Mouse (Mus musculus) CH12.LX (cell line): ENCODE measurements at regions not wholly inside any gene's neighbourhood (a gene's known extent, or its start where the extent isn't known, plus 50 kb on each side); places are given as distances from the start of the nearest gene placed in this dataset.

Experiments used
- BHLHE40 ChIP-seq: IDR thresholded peaks from 2 replicates; pipeline ENCODE4 v1.6.1; 2011; ENCODE audit warnings: mild to moderate bottlenecking, low read depth, low read length, improper control_type of control experiment
- EP300 ChIP-seq: IDR thresholded peaks from 2 replicates; pipeline ENCODE4 v1.6.1; 2011; ENCODE audit warnings: low read length, improper control_type of control experiment
- ETS1 ChIP-seq: conservative IDR thresholded peaks from 2 replicates; pipeline ENCODE4 v1.6.1; 2012; ENCODE audit warnings: low read depth, mild to moderate bottlenecking, inconsistent platforms, low read length, improper control_type of control experiment, moderate library complexity
- JUND ChIP-seq: conservative IDR thresholded peaks from 2 replicates; pipeline ENCODE4 v1.6.1; 2011; ENCODE audit warnings: low read depth, low read length, improper control_type of control experiment
- MAX ChIP-seq: IDR thresholded peaks from 2 replicates; pipeline ENCODE4 v1.6.1; 2011; ENCODE audit warnings: low read length, improper control_type of control experiment
- MEF2A ChIP-seq: IDR thresholded peaks from 2 replicates; pipeline ENCODE4 v1.6.1; 2014; ENCODE audit warnings: low read depth, mild to moderate bottlenecking, inconsistent platforms, low read length, improper control_type of control experiment, borderline replicate concordance
- NRF1 ChIP-seq: IDR thresholded peaks from 2 replicates; pipeline ENCODE4 v1.6.1; 2014; ENCODE audit warnings: low read depth, mild to moderate bottlenecking, inconsistent platforms, low read length, improper control_type of control experiment, moderate library complexity
- POLR2A ChIP-seq: IDR thresholded peaks from 2 replicates; pipeline ENCODE4 v1.6.1; 2011; ENCODE audit warnings: low read depth, mild to moderate bottlenecking, improper control_type of control experiment, low read length
- RAD21 ChIP-seq: IDR thresholded peaks from 2 replicates; pipeline ENCODE4 v1.6.1; 2011; ENCODE audit warnings: low read depth, mild to moderate bottlenecking, low read length, improper control_type of control experiment, moderate library complexity
- TCF12 ChIP-seq: IDR thresholded peaks from 2 replicates; pipeline ENCODE4 v1.6.1; 2014; ENCODE audit warnings: low read depth, mild to moderate bottlenecking, inconsistent platforms, low read length, improper control_type of control experiment

DNA sequence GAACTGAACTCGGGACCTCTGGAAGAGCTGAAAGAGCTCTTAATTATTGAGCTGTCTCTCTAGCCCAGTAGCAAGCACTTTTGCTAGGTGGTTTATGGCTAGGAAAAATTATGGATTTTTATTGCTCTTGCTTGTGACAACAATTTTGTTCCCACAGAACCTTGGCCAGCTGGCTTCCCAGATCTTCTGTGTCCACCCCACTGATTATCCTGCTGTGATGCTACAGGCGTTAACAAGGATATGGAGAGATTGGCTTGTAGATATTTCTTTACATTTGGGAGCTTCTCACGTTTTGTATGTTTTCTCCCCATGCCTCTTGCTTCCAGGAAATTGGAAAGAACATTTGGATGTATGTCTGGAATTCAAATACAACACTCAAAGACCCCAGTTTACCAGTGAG is 1008.6 kb downstream of the Synb start:
- TF ChIP-seq MEF2A: no peak
- no peak for TF ChIP-seq ETS1
- TF ChIP-seq RAD21: no peak
- TF ChIP-seq POLR2A: no peak
- TF ChIP-seq NRF1: no peak
- no peak for TF ChIP-seq EP300
- TF ChIP-seq TCF12: no peak
- TF ChIP-seq BHLHE40: no peak
- TF ChIP-seq MAX: no peak
- no peak for TF ChIP-seq JUND
